Mouse (Mus musculus): ENCODE results near the gene Pop5. TPM values are rescaled to one million over a fixed set of nuclear protein-coding genes. Genes with fewer than 3 reads are reported as not detected.

Gene Pop5
- polyA plus RNA-seq, 1 experiment: 38.3 TPM

DNA sequence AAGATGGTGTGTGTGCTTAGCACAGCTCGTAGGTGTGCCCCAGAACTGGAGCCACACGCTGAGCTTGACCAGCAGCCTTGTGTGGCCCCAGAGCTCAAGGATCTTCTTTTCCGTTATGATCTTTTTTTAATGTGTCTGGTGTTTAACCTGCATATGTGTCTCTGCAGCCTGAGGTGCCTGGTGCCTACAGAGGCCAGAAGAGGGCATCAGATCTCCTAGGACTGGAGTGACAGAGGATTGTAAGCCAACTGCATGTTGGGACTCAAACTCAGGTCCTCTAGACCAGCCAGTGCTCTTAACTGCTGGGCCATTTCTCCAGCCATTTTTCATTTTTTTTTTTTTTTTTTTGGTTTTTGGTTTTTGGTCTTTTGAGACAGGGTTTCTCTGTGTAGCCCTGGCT, 49.1 kb downstream of the Pop5 start:
- H3K4me1 ChIP-seq (ENCODE audit: control insufficient read depth, insufficient read depth, low read length): peaks cover 7% of the 10 kb centered on the region; the same call in 1 of the 2 replicates
- H3K4me3 ChIP-seq (ENCODE audit: insufficient read depth, low read length): no peak overlapping the region
- TF ChIP-seq POLR2A (IDR thresholded peaks at IDR 0.05; ENCODE audit: borderline replicate concordance, low read depth, low read length) (no peak), CTCF (IDR thresholded peaks at IDR 0.05; ENCODE audit: low read depth, low read length) (no peak)
- no peak overlapping the region for H3K27ac ChIP-seq (ENCODE audit: insufficient read depth, low read depth, low read length)

DNA sequence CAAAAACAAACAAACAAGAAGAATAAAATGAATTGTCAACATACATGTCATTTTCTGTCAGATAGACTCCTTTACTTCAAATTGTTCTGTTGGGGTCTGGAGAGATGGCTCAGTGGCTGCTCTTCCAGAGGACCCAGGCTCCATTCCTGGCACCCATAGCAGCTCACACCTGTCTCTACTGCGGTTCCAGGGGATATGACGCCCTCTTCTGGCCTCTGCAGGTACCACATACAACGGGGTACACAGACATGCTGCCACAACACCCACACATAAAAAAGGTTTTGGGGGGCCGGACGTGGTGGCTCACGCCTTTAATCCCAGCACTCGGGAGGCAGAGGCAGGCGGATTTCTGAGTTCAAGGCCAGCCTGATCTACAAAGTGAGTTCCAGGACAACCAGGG, 58.5 kb downstream of the Pop5 start:
- H3K4me1 ChIP-seq (ENCODE audit: control insufficient read depth, insufficient read depth, low read length): peaks cover 14% of the 10 kb centered on the region
- no peak for TF ChIP-seq POLR2A (IDR thresholded peaks at IDR 0.05; ENCODE audit: borderline replicate concordance, low read depth, low read length)
- peak; percentile 24; the same call in 1 of the 2 replicates for TF ChIP-seq CTCF (IDR thresholded peaks at IDR 0.05; ENCODE audit: low read depth, low read length)
- no peak overlapping the region for H3K4me3 ChIP-seq (ENCODE audit: insufficient read depth, low read length)
- no peak overlapping the region for H3K27ac ChIP-seq (ENCODE audit: insufficient read depth, low read depth, low read length)

Other genes with a start within 250 kb of the Pop5 start
- gene Sppl3, start 224.7 kb upstream of the Pop5 start, polyA plus RNA-seq (2012; ENCODE audit: insufficient read depth, insufficient read length, missing spikeins): 60.1 and 65.2 TPM in 2 replicates
- not detected in 2 replicates for gene Gm10401, start 137.5 kb upstream of the Pop5 start, polyA plus RNA-seq (2012; ENCODE audit: insufficient read depth, insufficient read length, missing spikeins)
- 22.3 and 22.7 TPM in 2 replicates for gene Acads, start 116.5 kb upstream of the Pop5 start, polyA plus RNA-seq (2012; ENCODE audit: insufficient read depth, insufficient read length, missing spikeins)
- gene Unc119b, start 100.9 kb upstream of the Pop5 start, polyA plus RNA-seq (2012; ENCODE audit: insufficient read depth, insufficient read length, missing spikeins): 5.2 and 6.1 TPM in 2 replicates
- 54.3 and 60.3 TPM in 2 replicates for gene Mlec, start 77.7 kb upstream of the Pop5 start, polyA plus RNA-seq (2012; ENCODE audit: insufficient read depth, insufficient read length, missing spikeins)
- gene Cabp1, start 41.5 kb upstream of the Pop5 start, polyA plus RNA-seq (2012; ENCODE audit: insufficient read depth, insufficient read length, missing spikeins): not detected in 2 replicates
- 94.9 and 105 TPM in 2 replicates for gene Rnf10, start 37.1 kb downstream of the Pop5 start, polyA plus RNA-seq (2012; ENCODE audit: insufficient read depth, insufficient read length, missing spikeins)
- gene Coq5, start 43.8 kb downstream of the Pop5 start, polyA plus RNA-seq (2012; ENCODE audit: insufficient read depth, insufficient read length, missing spikeins): 21.4 and 25.6 TPM in 2 replicates
- 238 and 243 TPM in 2 replicates for gene Dynll1, start 65.2 kb downstream of the Pop5 start, polyA plus RNA-seq (2012; ENCODE audit: insufficient read depth, insufficient read length, missing spikeins)
- gene Srsf9, start 91.3 kb downstream of the Pop5 start, polyA plus RNA-seq (2012; ENCODE audit: insufficient read depth, insufficient read length, missing spikeins): 114 and 123 TPM in 2 replicates
- gene Gatc, start 105.3 kb downstream of the Pop5 start, polyA plus RNA-seq (2012; ENCODE audit: insufficient read depth, insufficient read length, missing spikeins): 28.8 and 31.4 TPM in 2 replicates
- 60.2 and 68.9 TPM in 2 replicates for gene Triap1, start 105.4 kb downstream of the Pop5 start, polyA plus RNA-seq (2012; ENCODE audit: insufficient read depth, insufficient read length, missing spikeins)
- gene Cox6a1, start 113.1 kb downstream of the Pop5 start, polyA plus RNA-seq (2012; ENCODE audit: insufficient read depth, insufficient read length, missing spikeins): 445 and 473 TPM in 2 replicates
- gene Msi1, start 193.8 kb downstream of the Pop5 start, polyA plus RNA-seq (2012; ENCODE audit: insufficient read depth, insufficient read length, missing spikeins): 0.44 TPM in 1 of 2 replicates, not detected in the other
- not detected in 2 replicates for gene Pla2g1b, start 230.4 kb downstream of the Pop5 start, polyA plus RNA-seq (2012; ENCODE audit: insufficient read depth, insufficient read length, missing spikeins)
- gene Sirt4, start 248.9 kb downstream of the Pop5 start, polyA plus RNA-seq (2012; ENCODE audit: insufficient read depth, insufficient read length, missing spikeins): 15.6 and 17.8 TPM in 2 replicates

Data from bone marrow macrophage, adult 2 months (primary cell).